Mouse (Mus musculus) layer of hippocampus, adult 8-10 months (tissue): ENCODE data around the gene Hap1. TPM values are rescaled to one million over a fixed set of nuclear protein-coding genes. Genes with fewer than 3 reads are reported as not detected.
"Not testable (repeated sequence)": the region's sequence is repeated elsewhere in the genome, so short reads cannot be mapped to it uniquely, and the experiment has no call there.

ENCODE experiments used
- DNase-seq, 2 experiments: peaks; one replicate each; pipeline ENCODE4 v3.0.0; 2022; ENCODE audit warnings: low spot score in 2 of 2
- total RNA-seq, 4 experiments: library from RNA; stranded (reverse); gene quantifications; 2 replicates each; pipeline ENCODE4 v1.2.4; 2022

Gene Hap1
- total RNA-seq, 4 experiments from 2014 or later = 164 to 201 (median 183) TPM

DNA sequence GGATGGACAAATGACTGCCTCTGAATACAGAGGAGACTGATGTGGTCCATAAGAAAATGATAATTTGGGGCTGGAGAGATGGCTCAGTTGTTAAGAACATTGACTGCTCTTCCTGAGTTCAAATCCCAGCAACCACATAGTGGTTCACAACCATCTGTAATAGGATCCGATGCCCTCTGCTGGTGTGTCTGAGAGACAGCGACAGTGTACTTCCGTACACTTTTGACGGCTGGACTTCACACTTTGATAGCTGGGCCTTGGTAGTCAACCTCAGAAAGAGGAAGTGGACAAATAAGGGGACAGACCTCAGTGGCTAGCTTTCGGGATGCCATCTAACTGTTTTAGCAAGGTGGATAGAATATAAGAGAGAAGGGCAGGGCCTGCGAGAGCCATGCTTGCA lies 4.2 kb upstream of the Hap1 start:
- DNase-seq = no peak

DNA sequence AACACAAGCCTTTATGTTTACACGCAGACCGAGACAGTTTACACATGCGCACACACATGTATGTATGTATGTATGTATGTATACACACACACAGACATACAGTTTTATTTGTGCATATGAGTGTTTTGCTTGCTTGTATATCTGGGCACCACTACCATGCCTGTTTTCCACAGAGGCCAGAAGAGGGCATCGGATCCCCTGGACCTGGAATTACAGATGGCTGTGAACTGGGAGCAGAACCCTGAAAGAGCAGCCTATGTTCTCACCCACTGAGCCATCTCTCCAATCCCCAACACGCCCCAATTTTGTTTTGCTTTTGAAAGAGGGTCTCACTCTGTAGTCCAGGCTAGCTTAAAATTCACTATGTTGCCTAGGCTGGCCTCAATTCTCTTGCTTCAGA lies 1.5 kb upstream of the Hap1 start:
- no peak for DNase-seq

DNA sequence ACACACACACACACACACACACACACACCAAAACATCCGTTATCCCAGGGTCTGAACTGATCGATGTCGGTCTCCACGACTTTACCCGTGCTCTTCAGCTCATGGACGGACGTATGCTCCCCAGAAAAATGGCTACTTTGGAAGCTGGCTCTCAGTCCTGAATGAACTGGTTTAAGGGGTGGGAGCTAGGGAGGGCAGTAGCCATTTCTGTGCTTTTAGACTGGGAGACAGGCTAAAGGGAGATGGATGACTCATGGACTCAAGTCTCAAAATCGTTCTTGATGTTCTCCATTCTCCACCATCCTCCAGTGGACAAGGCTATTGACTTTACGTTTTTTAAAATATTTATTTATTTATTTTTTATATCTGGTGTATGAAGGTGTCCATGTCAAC lies 887 bp upstream of the Hap1 start:
- no peak for DNase-seq

DNA sequence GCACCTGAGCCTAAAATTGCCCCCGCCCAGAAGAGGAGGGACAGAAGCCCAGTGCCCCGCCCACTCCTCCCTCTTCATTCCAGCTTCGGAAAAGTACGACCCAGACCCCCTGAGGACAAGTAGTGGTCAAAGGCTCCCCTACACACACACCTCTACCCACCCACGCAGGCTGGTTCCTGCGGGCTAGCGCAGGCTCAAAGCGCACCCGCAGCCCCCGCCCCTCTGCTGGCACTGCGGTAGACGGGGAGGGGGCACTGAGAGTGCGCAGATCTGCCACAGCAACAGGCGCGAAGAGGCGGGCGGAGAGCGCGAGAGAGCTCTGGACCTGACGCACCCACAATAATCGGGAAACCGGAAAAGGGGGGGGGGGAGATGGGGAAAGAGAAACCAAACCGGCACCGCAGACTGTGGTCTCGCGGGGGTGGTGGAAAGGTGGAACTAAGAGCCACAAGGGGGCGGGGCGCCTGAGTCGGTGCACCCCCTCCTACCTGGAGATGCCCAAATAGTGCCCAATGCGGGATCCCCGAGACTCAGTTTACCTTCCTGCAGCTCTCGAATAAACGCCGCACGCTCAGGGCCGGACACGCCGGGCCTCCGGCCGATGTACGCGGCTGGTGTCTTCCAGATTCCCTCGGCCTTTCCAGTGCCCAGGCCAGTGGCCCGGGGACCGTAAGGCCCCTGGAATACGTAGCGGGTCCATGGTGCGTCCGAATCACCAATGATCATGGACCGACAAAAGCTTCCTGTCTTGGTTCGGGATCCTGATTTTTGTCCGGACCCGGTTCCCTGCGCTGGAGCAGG lies 577 bp downstream of the Hap1 start:
- DNase-seq = peak in 1 of 2 experiments; percentile 55

DNA sequence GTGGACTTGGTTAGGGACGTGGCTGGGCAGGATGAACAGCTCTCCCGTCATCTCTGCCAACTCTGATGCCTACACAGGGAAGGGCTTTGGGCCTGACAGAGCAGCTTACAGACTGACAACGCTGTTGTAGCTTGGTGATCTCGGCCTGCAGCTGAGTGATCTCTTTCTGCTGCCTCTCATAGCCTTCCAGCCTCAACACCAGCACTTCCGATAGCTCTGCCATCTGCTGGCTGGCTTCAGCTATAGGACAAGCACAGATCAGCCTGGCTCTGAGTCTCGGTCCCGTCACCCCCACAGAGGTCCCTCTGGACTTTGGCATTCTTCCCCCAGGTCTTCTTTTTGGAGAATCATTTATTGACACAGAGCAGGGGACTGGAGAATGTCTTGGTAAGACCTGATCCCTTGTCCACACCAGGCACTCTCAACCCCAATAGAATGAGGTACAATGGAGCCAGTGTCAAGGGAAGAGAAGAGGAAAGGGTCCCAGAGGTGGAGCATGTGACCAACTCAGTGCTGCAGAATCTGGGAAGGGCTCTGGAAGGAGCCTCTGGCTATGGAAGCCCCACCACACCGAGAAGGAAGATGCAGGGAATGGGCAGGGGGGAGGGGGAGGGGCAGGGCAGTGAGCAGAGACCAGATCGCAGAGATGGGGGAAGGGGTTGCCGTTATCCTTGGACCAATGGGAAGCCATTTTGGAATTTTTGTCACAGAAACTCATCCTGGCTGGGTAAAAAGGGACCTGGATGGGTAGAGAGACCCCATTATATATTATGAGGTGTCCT lies 3.7 kb downstream of the Hap1 start:
- peak in 1 of 2 experiments; percentile 51 for DNase-seq

DNA sequence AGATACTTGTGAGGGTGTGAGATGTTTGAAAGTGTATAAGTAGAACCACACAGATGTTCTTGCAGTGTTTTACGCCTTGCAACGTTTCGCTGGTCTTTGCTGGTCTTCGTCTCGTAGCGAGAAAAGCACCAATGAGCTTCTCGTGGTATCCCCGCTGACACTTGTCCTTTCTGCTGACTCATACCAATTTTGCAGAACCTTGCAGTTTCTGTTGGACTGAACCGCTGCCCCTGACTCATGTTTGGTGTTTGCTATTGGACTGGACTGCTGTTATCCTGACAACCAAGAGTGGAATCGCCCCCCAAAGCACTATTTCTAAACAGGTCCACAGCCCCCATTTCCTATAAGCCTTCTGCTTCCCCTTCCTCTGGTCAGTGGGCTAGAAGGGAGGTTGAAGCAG lies 11.7 kb downstream of the Hap1 start:
- no peak for DNase-seq

DNA sequence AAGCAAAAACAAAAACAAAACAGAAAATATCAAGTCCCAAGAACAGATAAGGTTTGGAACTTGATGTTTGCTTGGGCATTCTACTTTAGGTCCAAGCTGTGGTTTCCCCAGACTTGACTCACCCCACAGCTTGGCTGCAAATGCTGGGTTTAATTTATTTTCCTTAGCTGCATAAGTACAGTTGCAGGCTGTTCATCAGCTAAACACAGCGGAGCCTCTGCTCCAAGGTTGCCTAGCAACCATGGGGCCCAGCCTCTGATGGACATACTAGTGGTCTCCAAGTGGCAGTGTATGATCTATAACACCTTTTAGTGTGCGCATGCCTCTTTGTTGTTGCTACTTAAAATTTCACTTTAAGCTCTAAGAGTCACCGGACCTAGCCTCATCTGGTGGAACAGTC lies 20.2 kb downstream of the Hap1 start:
- DNase-seq = no peak

DNA sequence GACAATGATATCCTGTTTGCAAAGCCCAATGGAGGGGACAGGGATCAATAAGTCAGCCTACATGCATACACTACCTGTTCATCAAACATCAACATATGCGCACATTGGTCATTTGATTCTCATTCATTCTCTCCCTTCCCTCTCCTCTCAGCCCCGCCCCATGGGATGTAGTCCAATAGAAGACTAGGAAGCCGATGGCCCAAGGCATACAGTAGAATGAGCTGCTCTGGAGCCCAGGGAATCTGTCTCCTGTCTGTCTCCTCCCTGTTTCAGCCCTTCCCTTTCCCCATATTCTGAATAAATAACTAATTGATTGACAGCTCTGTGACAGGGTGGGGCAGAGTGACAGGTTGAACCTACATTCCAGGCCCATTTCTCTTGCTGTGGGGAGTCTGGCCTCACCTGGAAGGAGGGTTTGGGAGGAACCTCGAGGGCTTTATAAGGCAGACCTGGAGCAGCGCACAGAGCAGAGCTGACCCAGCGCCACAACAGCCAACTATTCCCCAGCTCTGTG lies 21.9 kb downstream of the Hap1 start, which contains the start of gene Gast:
Gene Gast (plus strand): TSS at position 464 of the 514 bp plus-strand sequence.
- no peak for DNase-seq

DNA sequence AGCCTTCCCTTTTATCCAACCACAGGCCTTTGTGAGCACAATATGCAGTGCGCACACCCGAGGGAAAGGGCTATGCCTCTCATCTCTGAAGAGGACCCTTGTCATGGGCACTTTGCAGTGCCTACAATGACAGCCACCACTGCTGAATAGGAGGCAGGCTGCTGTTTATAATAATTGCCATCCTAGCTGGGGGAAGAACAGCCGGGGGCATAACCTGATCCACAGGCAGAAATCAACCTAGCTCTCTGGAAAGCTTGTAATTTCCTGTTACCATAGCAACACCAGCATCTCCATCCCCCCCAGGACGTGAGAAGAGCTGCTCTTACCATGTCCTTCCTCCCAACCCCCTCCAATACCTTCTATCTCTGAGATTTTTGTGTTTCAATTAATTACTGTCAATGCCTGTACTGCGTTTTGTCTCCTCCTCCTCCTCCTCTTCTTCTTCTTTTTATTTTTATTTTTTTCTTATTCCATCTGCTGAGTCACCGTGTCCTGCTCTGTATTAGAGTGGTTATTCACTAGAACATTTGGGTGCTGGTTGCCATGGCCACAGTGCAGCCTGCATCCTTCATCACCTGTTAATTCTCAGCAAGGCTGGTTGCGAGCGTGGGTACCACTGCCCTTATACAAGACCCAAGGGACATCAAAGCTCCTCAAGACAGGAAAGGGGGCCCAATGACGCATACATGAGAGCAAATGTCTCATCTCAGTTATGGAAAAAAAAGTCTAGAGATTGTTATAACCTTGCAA lies 23.0 kb downstream of the Hap1 start:
- DNase-seq = peak; percentile 71 to 72

DNA sequence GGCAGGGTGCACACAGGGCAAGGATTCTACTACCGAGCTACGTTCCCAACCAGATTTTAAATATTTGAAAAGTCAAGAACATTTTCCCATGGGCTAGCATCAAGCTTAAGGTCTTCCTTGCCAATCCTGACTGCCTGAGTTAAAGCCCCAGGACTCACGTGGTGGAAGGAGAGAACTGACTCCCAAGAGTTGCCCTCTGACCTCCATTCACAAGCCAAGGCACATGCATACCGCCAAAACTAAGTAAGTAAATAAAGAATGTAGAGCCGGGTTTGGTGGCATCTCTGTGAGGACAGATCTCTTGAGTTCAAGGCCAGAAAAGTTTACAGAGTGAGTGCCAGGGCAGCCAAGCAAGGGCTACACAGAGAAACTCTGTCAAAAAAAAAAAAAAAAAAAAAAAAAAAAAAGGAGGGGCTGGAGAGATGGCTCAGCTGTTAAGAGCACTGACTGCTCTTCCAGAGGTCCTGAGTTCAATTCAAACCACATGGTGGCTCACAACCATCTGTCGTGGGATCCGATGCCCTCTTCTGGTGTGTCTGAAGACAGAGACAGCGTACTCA lies 25.0 kb downstream of the Hap1 start:
- not testable (repeated sequence) for DNase-seq

DNA sequence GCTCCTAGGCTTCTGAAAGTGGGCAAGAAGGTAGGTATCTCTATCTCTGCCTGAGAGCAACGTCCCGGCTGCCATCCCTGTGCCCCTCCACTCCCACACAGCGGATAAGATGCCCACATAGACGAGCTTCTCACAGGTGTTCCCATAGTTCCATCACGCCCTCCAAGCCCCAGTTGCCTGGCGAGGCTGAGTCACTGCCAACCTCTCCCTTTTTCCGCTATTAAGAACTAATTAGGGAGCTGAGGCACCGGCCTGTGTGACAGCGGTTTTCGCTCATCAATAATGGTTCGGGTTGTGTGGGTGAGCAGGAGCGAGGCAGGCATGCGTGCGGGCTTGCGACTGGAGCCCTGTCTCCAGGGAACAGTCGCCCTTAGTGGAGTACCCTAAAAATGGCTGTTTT lies 25.7 kb downstream of the Hap1 start:
- no peak for DNase-seq

DNA sequence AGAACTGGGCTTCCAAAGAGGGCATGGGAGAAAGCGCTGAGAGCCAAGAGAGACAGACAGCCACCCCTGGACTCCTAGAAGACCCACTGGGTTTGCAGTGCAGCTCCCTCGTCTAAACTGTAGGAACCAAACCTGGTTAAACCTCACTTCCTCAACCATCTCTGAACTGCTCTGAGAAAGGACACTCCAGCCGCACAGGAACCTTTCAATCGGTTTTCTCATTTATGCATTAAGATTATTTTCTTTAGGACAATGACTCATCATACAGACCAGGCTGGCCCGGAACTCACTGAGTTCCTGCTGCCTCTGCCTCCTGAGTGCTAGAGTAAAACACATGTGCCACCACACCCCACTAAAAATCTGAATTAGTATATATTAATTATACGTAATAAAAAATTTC lies 28.2 kb downstream of the Hap1 start:
- DNase-seq = no peak

DNA sequence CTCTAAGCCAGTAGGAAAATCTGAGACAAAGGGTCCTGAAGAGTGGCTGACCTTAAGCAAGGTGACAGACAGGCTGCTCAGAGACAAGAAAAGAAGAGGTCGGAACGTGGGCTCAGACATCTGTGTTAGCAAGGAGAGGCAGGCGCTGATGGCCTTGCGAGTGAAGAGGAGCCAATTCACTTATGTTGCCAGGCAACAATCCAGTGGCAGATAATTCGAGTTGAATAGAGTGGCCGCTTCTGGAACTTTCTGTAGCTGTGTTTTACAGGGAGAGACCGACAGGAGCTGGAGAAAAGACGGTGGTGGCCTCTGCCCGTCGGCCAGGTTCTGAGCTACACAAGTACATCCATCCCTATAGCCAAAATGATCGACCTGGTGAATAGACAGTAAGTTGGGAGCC lies 28.6 kb downstream of the Hap1 start:
- DNase-seq = peak in 1 of 2 experiments; percentile 35

DNA sequence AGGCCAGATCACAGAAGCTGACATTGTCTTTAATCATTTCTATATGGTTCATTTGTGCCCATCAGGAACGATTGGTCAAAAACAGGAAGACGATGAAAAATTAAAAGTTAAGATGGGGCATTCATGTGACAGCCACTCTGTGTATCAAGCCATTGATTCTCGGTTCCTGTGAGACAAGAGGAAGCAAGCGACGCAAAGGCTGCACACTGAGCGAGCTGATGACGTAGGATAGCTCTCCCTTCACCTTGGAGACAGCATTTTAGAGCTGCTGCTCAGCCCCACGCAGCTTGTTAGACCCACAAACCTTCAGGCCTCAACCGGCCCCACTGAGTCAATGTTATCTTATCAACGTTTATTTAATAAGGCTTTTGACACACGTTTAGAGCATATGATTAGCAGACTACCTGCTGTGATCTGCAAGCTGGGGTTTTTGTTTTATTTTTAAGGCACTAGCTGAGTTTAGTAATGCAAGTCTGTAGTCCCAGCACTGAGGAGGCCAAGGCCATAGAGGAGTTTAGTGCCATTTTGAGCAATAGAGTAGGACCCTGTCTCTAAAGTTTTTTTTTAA lies 30.8 kb downstream of the Hap1 start:
- DNase-seq = no peak

DNA sequence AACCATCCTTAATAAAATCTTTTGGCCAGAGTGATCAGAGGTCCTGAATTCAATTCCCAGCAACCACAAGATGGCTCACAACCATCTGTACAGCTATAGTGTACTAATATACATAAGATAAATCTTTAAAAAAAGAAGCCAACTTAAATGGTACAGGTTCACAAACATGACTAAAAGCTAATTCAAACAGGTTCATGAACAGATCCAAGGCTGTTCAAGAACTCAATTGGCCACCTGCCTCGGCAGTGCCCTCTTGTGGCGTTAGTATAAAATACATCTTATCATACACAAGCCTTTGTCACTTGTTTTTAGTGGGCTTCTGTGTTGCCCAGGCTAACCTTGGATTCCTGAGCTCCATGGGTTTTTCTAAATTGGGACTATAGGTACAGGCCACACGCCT lies 32.4 kb downstream of the Hap1 start:
- DNase-seq = peak in 1 of 2 experiments; percentile 61

DNA sequence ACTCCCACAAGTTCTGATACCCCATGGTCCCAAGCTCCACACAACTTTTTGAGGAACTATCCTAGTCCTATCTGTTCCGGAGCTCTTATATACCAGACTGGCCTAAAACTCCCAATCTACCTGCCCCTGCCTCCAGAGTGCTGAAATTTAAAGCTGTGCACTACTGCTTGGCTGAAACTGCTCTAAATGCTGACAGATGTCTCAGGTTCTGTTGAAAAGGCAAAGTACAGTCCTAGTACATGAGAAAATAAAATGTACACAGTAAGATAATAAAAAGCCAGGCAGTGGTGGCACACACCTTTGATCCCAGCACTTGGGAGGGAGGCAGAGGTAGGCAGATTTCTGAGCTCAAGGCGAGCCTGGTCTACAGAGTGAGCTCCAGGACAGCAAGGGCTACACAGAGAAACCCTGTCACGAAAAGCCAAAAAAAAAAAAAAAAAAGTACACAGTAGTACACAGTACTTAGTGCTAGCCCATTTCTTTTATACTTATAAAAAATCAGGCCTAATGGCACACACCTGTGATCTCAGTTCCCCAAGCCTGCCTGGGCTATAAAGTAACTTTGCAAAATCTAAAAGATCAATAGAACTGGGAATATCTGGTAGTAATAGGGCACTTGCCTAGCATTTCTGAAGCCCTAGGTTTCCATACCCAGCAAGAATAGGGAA lies 33.2 kb downstream of the Hap1 start:
- no peak for DNase-seq

DNA sequence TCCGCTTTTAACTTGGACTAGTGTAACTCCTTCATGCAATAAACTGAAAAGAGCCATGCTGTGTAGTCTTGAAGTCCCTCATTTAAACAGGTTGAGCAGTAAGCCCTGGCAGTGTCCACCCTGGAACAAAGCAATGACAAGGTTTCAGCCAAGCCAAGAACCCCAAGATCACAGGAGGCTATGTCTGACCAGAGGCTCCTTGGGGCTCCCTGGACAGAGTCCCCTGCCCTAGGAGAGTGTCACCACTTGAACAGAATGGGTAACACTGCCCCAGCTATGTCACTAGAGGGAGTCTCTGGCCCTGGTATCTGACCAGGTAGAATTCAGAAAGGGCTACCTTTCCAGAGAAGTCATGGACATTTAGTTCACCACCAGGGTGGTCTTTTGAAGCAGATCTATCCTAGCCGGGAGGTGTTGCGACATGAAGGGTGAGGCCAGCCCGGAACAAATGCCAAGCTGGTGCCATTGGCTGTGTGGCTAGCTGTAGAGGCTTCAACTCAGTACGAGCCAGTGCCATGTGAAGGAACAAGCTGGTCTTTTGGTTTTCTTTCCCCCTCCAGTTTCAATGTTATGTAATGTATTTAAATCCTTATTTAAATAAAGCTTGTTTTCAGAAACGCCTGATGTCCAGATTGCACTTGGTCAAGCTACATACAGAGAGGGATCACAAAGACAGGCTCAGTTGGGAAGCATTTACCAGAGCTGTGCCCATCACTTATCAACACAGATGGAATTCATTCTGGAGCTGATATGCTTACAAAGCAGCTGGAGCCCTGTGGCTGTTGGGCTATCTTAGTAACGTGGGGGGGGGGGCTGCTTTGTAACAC lies 34.2 kb downstream of the Hap1 start:
- DNase-seq = not testable (repeated sequence)

DNA sequence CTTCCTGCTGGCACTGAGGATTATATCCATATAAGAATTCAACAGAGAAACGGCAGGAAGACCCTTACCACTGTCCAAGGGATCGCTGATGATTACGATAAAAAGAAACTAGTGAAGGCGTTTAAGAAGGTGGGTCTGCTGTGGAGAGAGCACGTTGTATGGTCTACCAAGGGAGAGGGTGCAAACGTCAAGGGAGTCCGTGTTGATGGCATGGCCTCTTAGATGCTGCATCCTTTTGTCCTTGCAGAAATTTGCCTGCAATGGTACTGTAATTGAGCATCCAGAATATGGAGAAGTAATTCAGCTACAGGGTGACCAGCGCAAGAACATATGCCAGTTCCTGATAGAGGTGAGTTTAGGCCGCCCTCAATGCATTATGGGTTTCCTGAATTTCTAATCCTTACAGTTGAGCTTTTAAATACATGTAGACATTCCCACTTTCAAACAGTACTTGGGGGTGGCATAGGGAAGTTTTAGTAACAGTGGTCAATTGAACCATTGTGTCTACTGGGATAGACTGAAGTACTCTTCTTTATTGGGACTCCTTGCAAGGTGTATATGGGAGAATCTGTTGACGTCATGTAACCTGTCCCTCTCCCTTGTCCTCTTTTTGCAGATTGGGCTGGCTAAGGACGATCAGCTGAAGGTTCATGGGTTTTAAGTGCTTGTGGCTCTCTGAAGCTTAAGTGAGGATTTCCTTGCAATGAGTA lies 35.1 kb downstream of the Hap1 start:
- not testable (repeated sequence) for DNase-seq

DNA sequence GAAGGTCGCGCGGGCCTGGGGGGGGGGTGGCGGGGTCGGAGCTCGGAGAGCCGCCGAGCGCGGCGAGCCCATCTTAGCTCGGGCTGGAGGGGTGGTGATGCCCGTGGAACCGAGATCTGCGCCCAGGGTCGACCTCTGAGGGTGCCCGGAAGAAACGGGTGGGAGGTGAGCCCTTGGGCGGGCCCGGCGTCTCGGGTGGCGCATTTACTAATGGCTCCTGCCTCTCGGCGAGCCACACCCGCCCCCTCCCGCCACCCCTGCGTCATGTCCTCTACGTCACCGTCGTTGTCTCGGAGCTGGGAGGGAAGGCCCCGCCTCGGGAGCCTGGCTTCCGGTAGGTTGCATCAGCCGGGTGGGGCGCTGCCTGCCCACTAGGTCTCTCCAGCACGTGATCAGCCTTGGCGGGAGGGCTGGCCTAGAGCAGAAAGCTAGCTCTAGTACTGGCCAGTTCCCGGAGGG lies 35.7 kb downstream of the Hap1 start:
- DNase-seq = peak; percentile 92 to 94
